In genomic region chr5:5320506-5321181, GRCm38 (mm10) we compare ENCODE assay signal across 10 mouse cellular contexts.
DNase-seq lines count a peak whose midpoint lies in the region; ATAC-seq and TF ChIP-seq lines count a peak whose summit lies in the region.
"Had no signal": no experiment of that assay in that cellular context is flagged by ENCODE, and none has a peak within 500 bp of the region (broad histone marks: within the 10 kb centered on the region; RNA-seq: fewer than 3 reads in every experiment).

No protein-coding gene starts in this region.

- H3K4me2 ChIP-seq in heart, embryonic 11.5 days: no peak overlapping the region
- H3K4me2 ChIP-seq: embryonic facial prominence, embryonic 13.5 days had no signal

- H3K36me3 ChIP-seq in heart, embryonic 11.5 days (ENCODE audit: control insufficient read depth, insufficient read depth, low read length): no peaks in the 10 kb centered on the region
- H3K36me3 ChIP-seq: embryonic facial prominence, embryonic 13.5 days; G1E had no signal

- no peak overlapping the region for H3K27ac ChIP-seq in heart, embryonic 11.5 days (ENCODE audit: low read depth, low read length)
- H3K27ac ChIP-seq: embryonic facial prominence, embryonic 13.5 days had no signal

- no peak overlapping the region for H3K9ac ChIP-seq in heart, embryonic 11.5 days (ENCODE audit: low read depth, low read length)
- H3K9ac ChIP-seq: embryonic facial prominence, embryonic 13.5 days had no signal

- H3K4me1 ChIP-seq in heart, embryonic 11.5 days (ENCODE audit: control insufficient read depth, insufficient read depth, low read length): peaks cover 3% of the 10 kb centered on the region; the same call in 1 of the 2 replicates

- no peak for ATAC-seq in heart, embryonic 11.5 days (replicated peaks; ENCODE audit: insufficient number of reproducible peaks, low FRiP score, low TSS enrichment)

- no peak for TF ChIP-seq POLR2A in brain, embryonic 14.5 days (IDR thresholded peaks at IDR 0.05; ENCODE audit: borderline replicate concordance, extremely low read depth, insufficient read depth, insufficient read length, poor library complexity, severe bottlenecking)

- H3K4me3 ChIP-seq in heart, embryonic 11.5 days (ENCODE audit: low read depth, low read length): no peak overlapping the region
- H3K4me3 ChIP-seq: embryonic facial prominence, embryonic 13.5 days had no signal

- no peaks in the 10 kb centered on the region for H3K27me3 ChIP-seq in heart, embryonic 11.5 days (ENCODE audit: control insufficient read depth, insufficient read depth, low read length)
- H3K27me3 ChIP-seq: embryonic facial prominence, embryonic 13.5 days had no signal

- no peaks in the 10 kb centered on the region for H3K9me3 ChIP-seq in heart, embryonic 11.5 days (replicated peaks; ENCODE audit: control insufficient read depth, low read length)
- H3K9me3 ChIP-seq: embryonic facial prominence, embryonic 13.5 days; G1E had no signal

- DNase-seq in heart, adult 18-20 months: peak; percentile 50 to 60
- DNase-seq in 3134 (ENCODE audit: extremely low read depth, insufficient read length, low spot score): peak; percentile 74
- DNase-seq in brain, embryonic 14.5 days (ENCODE audit: low read depth): peak; percentile 71
- DNase-seq in kidney, postnatal 36 days: peak; percentile 6 to 24
- no peak for DNase-seq in spleen, adult 18-20 months
- no peak for DNase-seq in layer of hippocampus, adult 9-11 months
- no peak for DNase-seq in layer of hippocampus, postnatal 10 days (ENCODE audit: low spot score in 2 of 2)

- TF ChIP-seq CTCF in brain, embryonic 14.5 days (IDR thresholded peaks at IDR 0.05; ENCODE audit: borderline replicate concordance, extremely low read depth, insufficient read depth, insufficient read length): no peak

- 71% methylated on average over 2 of the region's 2 CpGs for WGBS in heart, embryonic 11.5 days (ENCODE audit: insufficient replicate concordance)

Comparison
In these comparisons a context has a peak if more than half of its experiments do, and no peak if none do; other contexts are left out.
1. DNase-seq: peak in heart, adult 18-20 months (2 of 2), 3134 (single experiment), brain, embryonic 14.5 days (single experiment) and kidney, postnatal 36 days (2 of 2); none in spleen, adult 18-20 months (0 of 2), layer of hippocampus, adult 9-11 months (single experiment) and layer of hippocampus, postnatal 10 days (0 of 2).